Mouse (Mus musculus) neutrophil, adult 65 days (primary cell): ENCODE measurements around the gene Sstr4. TPM values are rescaled to one million over a fixed set of nuclear protein-coding genes. Genes with fewer than 3 reads are reported as not detected.

ENCODE experiments used
- total RNA-seq: library from RNA; stranded (reverse); gene quantifications from 2 replicates; pipeline ENCODE4 v1.2.4, GENCODE M21; 2023

Gene Sstr4
- 1.4 and 2.5 TPM in 2 replicates for total RNA-seq

DNA sequence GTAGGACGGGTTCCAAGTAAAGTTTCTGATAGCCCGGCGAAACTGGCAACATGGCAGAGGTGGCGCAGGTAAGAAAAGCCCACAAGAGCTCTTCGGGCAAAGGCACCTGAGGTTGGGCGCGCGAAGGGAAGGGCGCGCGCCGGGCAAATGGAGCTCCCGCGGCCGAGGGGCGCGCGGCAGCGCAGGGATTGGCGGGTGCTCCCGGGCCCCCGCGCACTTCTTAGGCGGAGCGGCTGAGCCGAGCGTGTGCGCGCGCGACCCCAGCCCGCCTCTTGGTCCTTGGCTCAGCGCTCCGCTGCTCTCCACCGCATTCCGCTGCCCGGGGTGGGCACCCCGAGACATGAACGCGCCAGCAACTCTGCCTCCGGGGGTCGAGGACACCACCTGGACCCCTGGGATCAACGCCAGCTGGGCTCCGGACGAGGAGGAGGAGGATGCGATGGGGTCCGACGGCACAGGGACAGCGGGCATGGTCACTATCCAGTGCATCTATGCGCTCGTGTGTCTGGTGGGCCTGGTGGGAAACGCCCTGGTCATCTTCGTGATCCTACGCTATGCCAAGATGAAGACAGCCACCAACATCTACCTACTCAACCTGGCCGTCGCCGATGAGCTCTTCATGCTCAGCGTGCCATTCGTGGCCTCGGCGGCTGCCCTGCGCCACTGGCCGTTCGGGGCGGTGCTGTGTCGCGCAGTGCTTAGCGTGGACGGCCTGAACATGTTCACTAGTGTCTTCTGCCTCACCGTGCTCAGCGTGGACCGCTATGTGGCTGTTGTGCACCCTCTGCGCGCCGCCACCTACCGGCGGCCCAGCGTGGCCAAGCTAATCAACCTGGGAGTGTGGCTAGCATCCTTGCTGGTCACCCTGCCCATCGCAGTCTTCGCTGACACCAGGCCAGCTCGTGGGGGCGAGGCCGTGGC lies at the start of gene Sstr4:
Gene Sstr4, plus strand, starts transcription at position 214 of the 921 bp plus-strand sequence.

DNA sequence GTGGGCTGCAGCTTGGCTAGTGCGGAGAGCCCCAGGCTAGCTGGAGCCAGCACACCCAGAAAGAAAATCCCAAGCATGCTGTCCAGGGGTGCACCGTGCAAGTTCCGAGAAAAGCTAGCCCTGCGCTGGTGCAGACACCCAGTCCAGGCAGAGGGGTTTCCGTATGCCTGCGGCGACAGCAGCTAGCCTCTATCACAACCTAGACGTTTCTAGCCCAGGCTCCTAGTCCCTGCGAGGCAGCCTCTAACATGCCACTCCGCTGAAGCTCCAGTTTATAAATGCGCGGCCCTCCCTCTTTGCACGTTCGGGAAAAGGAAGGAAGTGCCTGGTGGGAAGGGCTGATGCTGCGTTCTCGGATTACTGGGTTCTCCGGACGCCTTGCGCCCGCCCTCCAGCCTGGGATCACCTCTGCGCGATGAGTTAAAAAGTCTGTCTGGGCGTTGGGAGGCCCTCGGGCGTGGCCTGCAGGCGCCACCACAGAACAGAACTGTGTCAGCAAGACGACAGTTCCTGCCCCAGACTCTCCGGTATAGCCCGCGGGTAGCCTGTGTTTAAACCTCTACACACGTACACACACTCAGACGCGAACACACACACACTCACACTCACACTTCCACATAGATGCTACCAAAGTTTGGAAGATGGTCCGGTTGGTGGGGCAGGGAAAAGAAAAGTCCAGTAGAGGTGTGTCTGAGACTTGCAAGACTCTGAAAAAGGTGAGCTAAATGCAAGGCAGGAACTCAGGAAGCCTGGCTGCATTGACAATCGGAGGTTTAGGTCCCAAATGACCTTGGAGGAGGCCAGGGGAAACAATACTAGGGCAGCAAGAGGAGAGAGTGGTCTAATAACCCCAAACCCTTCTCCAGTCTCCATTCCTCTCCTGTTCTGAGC lies 13.0 kb downstream of the Sstr4 start, which contains the start of gene Thbd:
Gene Thbd, minus strand, starts transcription at position 319 of the 891 bp plus-strand sequence.

DNA sequence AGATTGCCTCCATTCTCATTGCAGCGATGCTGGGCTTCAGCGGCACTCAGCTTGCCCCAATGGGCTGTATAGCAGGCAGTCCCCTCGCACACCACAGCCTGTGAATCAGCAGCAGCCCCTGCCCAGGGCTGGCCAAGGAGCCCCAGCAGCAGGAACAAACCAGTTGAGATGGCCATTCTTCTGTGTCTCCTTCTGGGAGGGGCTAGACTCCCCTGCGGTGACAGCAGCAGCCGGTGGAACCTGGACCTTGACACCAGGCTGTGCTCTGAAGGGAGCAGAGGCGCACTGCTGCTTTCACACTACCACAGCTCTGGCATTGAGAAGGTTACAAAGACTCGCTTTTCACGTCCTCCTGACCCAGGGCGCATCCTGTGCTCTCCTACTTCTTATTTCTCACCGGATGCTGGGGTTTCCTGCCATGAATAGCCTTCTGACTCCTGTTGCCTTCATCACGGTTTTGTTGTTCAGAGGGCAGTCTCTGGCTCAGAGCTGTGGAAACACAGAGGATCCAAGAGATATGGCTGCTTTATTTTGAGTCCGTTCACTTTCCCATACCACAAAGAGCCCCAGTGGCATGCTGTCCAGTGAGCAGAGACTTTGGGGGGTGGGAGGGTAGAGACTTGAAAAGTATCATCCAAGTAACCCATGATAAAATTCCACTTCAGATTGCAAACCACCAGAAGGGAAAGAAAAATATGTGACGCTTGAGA lies 48.3 kb downstream of the Sstr4 start, which contains the start of gene Cd93:
Gene Cd93, minus strand, starts transcription at position 315 of the 710 bp plus-strand sequence.

Other genes with a start within 250 kb of the Sstr4 start
- 12.5 and 14.6 TPM in 2 replicates for gene Thbd, start 12.8 kb downstream of the Sstr4 start, total RNA-seq
- gene Cd93, start 48.2 kb downstream of the Sstr4 start, total RNA-seq = 45.2 and 45.9 TPM in 2 replicates